ENCODE assay signal across 19 mouse cellular contexts in genomic region chr7:16766443-16766842, GRCm38 (mm10). TPM values are rescaled to one million over a fixed set of nuclear protein-coding genes. Genes with fewer than 3 reads are reported as not detected.
DNase-seq lines count a peak whose midpoint lies in the region; ATAC-seq and TF ChIP-seq lines count a peak whose summit lies in the region.
"Had no signal": no experiment of that assay in that cellular context is flagged by ENCODE, and none has a peak within 500 bp of the region (broad histone marks: within the 10 kb centered on the region; RNA-seq: fewer than 3 reads in every experiment).

No protein-coding gene starts in this region.

- H3K4me3 ChIP-seq in heart, postnatal 0 days (ENCODE audit: low read depth, low read length): no peak overlapping the region
- H3K4me3 ChIP-seq: forebrain, embryonic 12.5 days; heart, embryonic 12.5 days; hindbrain, embryonic 13.5 days; intestine, embryonic 15.5 days; megakaryocyte, embryonic 14.5 days; neural tube, embryonic 12.5 days had no signal

- WGBS in heart, postnatal 0 days: 73% methylated on average over 2 of the region's 2 CpGs

- no peaks in the 10 kb centered on the region for H3K27me3 ChIP-seq in heart, postnatal 0 days (ENCODE audit: control insufficient read depth, insufficient read depth, low read length)
- H3K27me3 ChIP-seq: forebrain, embryonic 12.5 days; heart, embryonic 12.5 days; intestine, embryonic 15.5 days; neural tube, embryonic 12.5 days had no signal

- peaks cover 3% of the 10 kb centered on the region; the same call in 1 of the 2 replicates for H3K4me1 ChIP-seq in heart, postnatal 0 days (ENCODE audit: control insufficient read depth, insufficient read depth)

- no peak overlapping the region for H3K4me2 ChIP-seq in heart, postnatal 0 days (ENCODE audit: low read depth, low read length)
- H3K4me2 ChIP-seq: forebrain, embryonic 12.5 days; heart, embryonic 12.5 days; hindbrain, embryonic 13.5 days; intestine, embryonic 15.5 days; liver, embryonic 11.5 days; lung, embryonic 14.5 days; neural tube, embryonic 12.5 days had no signal

- no peaks in the 10 kb centered on the region for H3K36me3 ChIP-seq in heart, postnatal 0 days (replicated peaks; ENCODE audit: control insufficient read depth, insufficient read depth, low read length)
- H3K36me3 ChIP-seq: forebrain, embryonic 12.5 days; heart, embryonic 12.5 days; hindbrain, embryonic 13.5 days; intestine, embryonic 15.5 days; neural tube, embryonic 12.5 days had no signal

- H3K9me3 ChIP-seq in heart, postnatal 0 days (replicated peaks; ENCODE audit: control insufficient read depth, low read length): no peaks in the 10 kb centered on the region
- H3K9me3 ChIP-seq: forebrain, embryonic 12.5 days; hindbrain, embryonic 13.5 days; intestine, embryonic 15.5 days; neural tube, embryonic 12.5 days had no signal

- no peak for ATAC-seq in heart, postnatal 0 days (ENCODE audit: insufficient read depth, low read depth)
- ATAC-seq: intestine, embryonic 15.5 days had no signal

- TF ChIP-seq CTCF in heart, postnatal 0 days (IDR thresholded peaks at IDR 0.05; ENCODE audit: low read depth): no peak

- H3K9ac ChIP-seq in heart, postnatal 0 days (replicated peaks; ENCODE audit: low read depth, low read length): no peak overlapping the region
- H3K9ac ChIP-seq: forebrain, embryonic 12.5 days; heart, embryonic 12.5 days; hindbrain, embryonic 13.5 days; intestine, embryonic 15.5 days; lung, embryonic 14.5 days; neural tube, embryonic 12.5 days had no signal

- DNase-seq in heart, postnatal 0 days (ENCODE audit: low spot score): no peak
- no peak for DNase-seq in heart, postnatal 36 days
- peak; percentile 77 for DNase-seq in R1 (ENCODE audit: low read depth, low spot score)
- DNase-seq in forelimb bud, embryonic 11.5 days (ENCODE audit: low read depth, low spot score): peak; percentile 47
- peak; percentile 67 to 74 for DNase-seq in thymus, postnatal 10 days (ENCODE audit: low spot score in 2 of 2)
- no peak for DNase-seq in cerebellum, adult 11 months
- no peak for DNase-seq in gastrocnemius, adult 18-20 months (ENCODE audit: low spot score)
- DNase-seq: adrenal gland, postnatal 14 days; cerebellum, adult 2 months; layer of hippocampus, postnatal 36 days; lung, embryonic 14.5 days had no signal

- H3K27ac ChIP-seq in heart, postnatal 0 days (ENCODE audit: low read depth): peak overlapping the region; percentile 7; the same call in 1 of the 2 replicates
- H3K27ac ChIP-seq: forebrain, embryonic 12.5 days; hindbrain, embryonic 13.5 days; intestine, embryonic 15.5 days; neural tube, embryonic 12.5 days had no signal

- intact Hi-C loops in heart, postnatal 36 days (cut with DNase I): no loop called here

- TF ChIP-seq EP300 in heart, postnatal 0 days (IDR thresholded peaks at IDR 0.05; ENCODE audit: low read depth): no peak

RNA-seq across cellular contexts. Expression of gene Slc1a5, which starts 14.7 kb away (rescaled TPM):
- 55.8 and 81.4 TPM in 2 replicates for total RNA-seq in heart, postnatal 0 days (2014; rRNA removed; ENCODE audit: low replicate concordance)
- 27.1 and 28.1 TPM in 2 replicates for polyA plus RNA-seq in heart, postnatal 0 days (2015; fragmentation: Nextera tagmentation; extraction: Ambion mirVana)
- 10 to 100 TPM; 21.3 to 22.8 TPM for total RNA-seq in heart, postnatal 36 days (2021)
- 10 to 100 TPM; 14.0 to 14.3 TPM for total RNA-seq in gastrocnemius, adult 18-20 months (2021)

RNA-seq across cellular contexts. Expression of gene Ap2s1, which starts 28.2 kb away (rescaled TPM):
- total RNA-seq in heart, postnatal 0 days (2014; rRNA removed; ENCODE audit: low replicate concordance): 299 and 316 TPM in 2 replicates
- 215 and 216 TPM in 2 replicates for polyA plus RNA-seq in heart, postnatal 0 days (2015; fragmentation: Nextera tagmentation; extraction: Ambion mirVana)
- 10 to 100 TPM; 80.0 to 81.8 TPM for total RNA-seq in heart, postnatal 36 days (2021)
- total RNA-seq in gastrocnemius, adult 18-20 months (2021): 10 to 100 TPM; 44.5 to 46.8 TPM

RNA-seq across cellular contexts. Expression of gene Ceacam9, which starts 44.7 kb away (rescaled TPM):
- not detected in 2 replicates for total RNA-seq in heart, postnatal 0 days (2014; rRNA removed; ENCODE audit: low replicate concordance)
- not detected in 2 replicates for polyA plus RNA-seq in heart, postnatal 0 days (2015; fragmentation: Nextera tagmentation; extraction: Ambion mirVana)
- not detected for total RNA-seq in heart, postnatal 36 days (2021)
- total RNA-seq in gastrocnemius, adult 18-20 months (2021): not detected
- total RNA-seq: adrenal gland, postnatal 14 days; layer of hippocampus, postnatal 36 days had no signal
- polyA plus RNA-seq: cerebellum, adult 2 months; forebrain, embryonic 12.5 days; heart, embryonic 12.5 days; hindbrain, embryonic 13.5 days; intestine, embryonic 15.5 days; kidney, embryonic 16.5 days; liver, embryonic 11.5 days; lung, embryonic 14.5 days; neural tube, embryonic 12.5 days had no signal

RNA-seq across cellular contexts. Expression of gene Strn4, which starts 49.2 kb away (rescaled TPM):
- total RNA-seq in heart, postnatal 0 days (2014; rRNA removed; ENCODE audit: low replicate concordance): 128 and 148 TPM in 2 replicates
- polyA plus RNA-seq in heart, postnatal 0 days (2015; fragmentation: Nextera tagmentation; extraction: Ambion mirVana): 55.5 and 61.1 TPM in 2 replicates
- total RNA-seq in heart, postnatal 36 days (2021): 10 to 100 TPM; 54.1 to 61.3 TPM
- total RNA-seq in gastrocnemius, adult 18-20 months (2021): 10 to 100 TPM in 1 of 2 experiments, 1 to 10 TPM in 1; 9.8 to 13.6 TPM

RNA-seq across cellular contexts. Expression of gene Fkrp, which starts 50.1 kb away (rescaled TPM):
- total RNA-seq in heart, postnatal 0 days (2014; rRNA removed; ENCODE audit: low replicate concordance): 40.4 and 54.2 TPM in 2 replicates
- polyA plus RNA-seq in heart, postnatal 0 days (2015; fragmentation: Nextera tagmentation; extraction: Ambion mirVana): 28.0 and 28.9 TPM in 2 replicates
- 10 to 100 TPM; 47.2 to 49.1 TPM for total RNA-seq in heart, postnatal 36 days (2021)
- total RNA-seq in gastrocnemius, adult 18-20 months (2021): 10 to 100 TPM; 51.7 to 58.0 TPM

Comparison
In these comparisons a context has a peak if more than half of its experiments do, and no peak if none do; other contexts are left out.
1. DNase-seq: peak in R1 (single experiment), forelimb bud, embryonic 11.5 days (single experiment) and thymus, postnatal 10 days (2 of 2); none in heart, postnatal 0 days (single experiment), heart, postnatal 36 days (0 of 2), cerebellum, adult 11 months (single experiment) and gastrocnemius, adult 18-20 months (single experiment).